Mouse (Mus musculus): ENCODE measurements around the gene Plekhg1.

- TF ChIP-seq CTCF (IDR thresholded peaks at IDR 0.05; ENCODE audit: low read depth) (no peak), EP300 (IDR thresholded peaks at IDR 0.05; ENCODE audit: low read depth) (no peak)
Measured at GRCm38 (mm10) chr10:3807980-3808379, 67.8 kb downstream of the Plekhg1 start.

Data from liver, embryonic 14.5 days (tissue).